Mouse (Mus musculus): Measurements from ENCODE around the gene Elovl6.

DNA sequence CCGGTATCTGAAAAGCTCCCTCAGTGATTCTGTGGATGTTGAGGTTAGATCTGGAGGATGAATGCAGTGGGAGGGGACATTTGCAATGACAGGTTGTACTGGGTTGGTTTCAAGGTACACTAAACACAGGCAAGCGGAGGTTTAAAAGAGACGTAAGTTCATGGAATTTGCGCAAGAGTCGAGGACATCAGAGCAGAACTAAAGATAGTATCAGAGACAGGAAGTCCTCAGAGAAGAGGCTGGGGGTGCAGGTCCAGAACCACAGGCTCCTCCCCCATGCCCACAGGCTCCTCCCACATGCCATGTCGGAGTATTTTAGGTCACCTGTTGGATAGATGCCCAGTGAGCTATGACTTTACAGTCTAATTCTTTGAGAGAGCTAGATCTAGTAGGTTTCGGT lies 126.6 kb downstream of the Elovl6 start:
- TF ChIP-seq CTCF (IDR thresholded peaks at IDR 0.05; ENCODE audit: low read depth, low read length) (no peak), POLR2A (IDR thresholded peaks at IDR 0.05; ENCODE audit: borderline replicate concordance, low read depth, low read length) (no peak)
